Mouse (Mus musculus): ENCODE data around the gene Rab15. TPM values are rescaled to one million over a fixed set of nuclear protein-coding genes. Genes with fewer than 3 reads are reported as not detected.
A peak's percentile ranks its signal among the peaks of the same experiment; 100 is the strongest.

Gene Rab15
- total RNA-seq, 2 experiments from 2014 or later, result 1.1 TPM; not detected in 1

GRCm38 (mm10) chr12:76819816-76820215, 2.9 kb downstream of the Rab15 start:
- no peak for ATAC-seq (replicated peaks; ENCODE audit: poor library complexity)

- ATAC-seq (replicated peaks; ENCODE audit: poor library complexity), result no peak
These were observed 3.8 kb downstream of the Rab15 start for GRCm38 (mm10) chr12:76818908-76819307.

- ATAC-seq (replicated peaks; ENCODE audit: poor library complexity), result no peak
These were observed 4.6 kb downstream of the Rab15 start for GRCm38 (mm10) chr12:76818120-76818519.

GRCm38 (mm10) chr12:76817176-76817575, 5.5 kb downstream of the Rab15 start:
- ATAC-seq (replicated peaks; ENCODE audit: poor library complexity), result no peak

- ATAC-seq (replicated peaks; ENCODE audit: poor library complexity), result peak; percentile 59
These were observed 6.0 kb downstream of the Rab15 start for GRCm38 (mm10) chr12:76816720-76817119.

GRCm38 (mm10) chr12:76814120-76814519, 8.6 kb downstream of the Rab15 start:
- ATAC-seq (replicated peaks; ENCODE audit: poor library complexity), result no peak

- peak; percentile 61 for ATAC-seq (replicated peaks; ENCODE audit: poor library complexity)
These were observed 9.2 kb downstream of the Rab15 start for GRCm38 (mm10) chr12:76813543-76813942.

GRCm38 (mm10) chr12:76811006-76811405, 11.7 kb downstream of the Rab15 start:
- no peak for ATAC-seq (replicated peaks; ENCODE audit: poor library complexity)

- ATAC-seq (replicated peaks; ENCODE audit: poor library complexity), result no peak
These were observed 12.2 kb downstream of the Rab15 start for GRCm38 (mm10) chr12:76810491-76810890.

GRCm38 (mm10) chr12:76807796-76808195, 14.9 kb downstream of the Rab15 start:
- ATAC-seq (replicated peaks; ENCODE audit: poor library complexity), result no peak

GRCm38 (mm10) chr12:76805056-76805811, 17.5 kb downstream of the Rab15 start:
- no peak for ATAC-seq (replicated peaks; ENCODE audit: poor library complexity)

- ATAC-seq (replicated peaks; ENCODE audit: poor library complexity), result peak; percentile 91
These were observed 18.9 kb downstream of the Rab15 start for GRCm38 (mm10) chr12:76803700-76804252.

GRCm38 (mm10) chr12:76803028-76803427, 19.7 kb downstream of the Rab15 start:
- no peak for ATAC-seq (replicated peaks; ENCODE audit: poor library complexity)

GRCm38 (mm10) chr12:76798008-76798720, 24.5 kb downstream of the Rab15 start:
- no peak for ATAC-seq (replicated peaks; ENCODE audit: poor library complexity)

GRCm38 (mm10) chr12:76796938-76797539, 25.7 kb downstream of the Rab15 start:
- no peak for ATAC-seq (replicated peaks; ENCODE audit: poor library complexity)

GRCm38 (mm10) chr12:76795350-76795749, 27.4 kb downstream of the Rab15 start, which contains the start of gene Gpx2:
Gene Gpx2, minus strand, starts transcription at chr12:76795554.
- ATAC-seq (replicated peaks; ENCODE audit: poor library complexity), result no peak

- peak; percentile 57 for ATAC-seq (replicated peaks; ENCODE audit: poor library complexity)
These were observed 30.2 kb downstream of the Rab15 start for GRCm38 (mm10) chr12:76792540-76792939.

GRCm38 (mm10) chr12:76790446-76791084, 32.1 kb downstream of the Rab15 start:
- ATAC-seq (replicated peaks; ENCODE audit: poor library complexity), result peak; percentile 71

GRCm38 (mm10) chr12:76784056-76784619, 38.6 kb downstream of the Rab15 start:
- ATAC-seq (replicated peaks; ENCODE audit: poor library complexity), result no peak

GRCm38 (mm10) chr12:76780639-76781468, 41.9 kb downstream of the Rab15 start:
- ATAC-seq (replicated peaks; ENCODE audit: poor library complexity), result no peak

Measured in megakaryocyte progenitor cell, adult 5-6 weeks (primary cell).